Mouse (Mus musculus) myocyte (in vitro differentiated cells): ENCODE measurements around the gene Lamb3. TPM values are rescaled to one million over a fixed set of nuclear protein-coding genes. Genes with fewer than 3 reads are reported as not detected.
"Not testable (repeated sequence)": the region's sequence is repeated elsewhere in the genome, so short reads cannot be mapped to it uniquely, and the experiment has no call there.

Experiments
- H3K27me3 ChIP-seq: one replicate; pipeline ENCODE4 v1.6.1; 2011; ENCODE audit not compliant: control insufficient read depth, insufficient read depth, insufficient read length
- H3K36me3 ChIP-seq: one replicate; pipeline ENCODE4 v1.6.1; 2011; ENCODE audit not compliant: control insufficient read depth, insufficient read depth
- H3K4me2 ChIP-seq: one replicate; pipeline ENCODE4 v1.6.1; 2011; ENCODE audit warnings: low read depth, control low read depth
- H3K4me3 ChIP-seq: one replicate; pipeline ENCODE4 v1.5.1; 2011; ENCODE audit warnings: mild to moderate bottlenecking, control low read depth, moderate library complexity
- H3K79me2 ChIP-seq: one replicate; pipeline ENCODE4 v1.6.1; 2011; ENCODE audit not compliant: control insufficient read depth, insufficient read depth
- H3ac ChIP-seq: one replicate; pipeline ENCODE4 v1.6.1; 2011; ENCODE audit not compliant: control insufficient read depth, insufficient read length
- CEBPB ChIP-seq: IDR thresholded peaks from 2 replicates; pipeline ENCODE4 v1.6.1; 2011; ENCODE audit warnings: mild to moderate bottlenecking, moderate library complexity; ENCODE audit not compliant: poor library complexity, insufficient read depth, severe bottlenecking
- E2F4 ChIP-seq: IDR thresholded peaks from one replicate; pipeline ENCODE4 v1.6.1; 2011; ENCODE audit warnings: mild to moderate bottlenecking, control low read depth, moderate library complexity; ENCODE audit not compliant: insufficient read depth
- MAX ChIP-seq: IDR thresholded peaks from one replicate; pipeline ENCODE4 v1.6.1; 2011; ENCODE audit warnings: low read depth, mild to moderate bottlenecking, control low read depth
- MYOD1 ChIP-seq, 3 experiments: IDR thresholded peaks; one replicate each; pipeline ENCODE4 v1.6.1; 2011; ENCODE audit warnings: control low read depth in 2 of 3, low read depth in 2 of 3, mild to moderate bottlenecking in 2 of 3, moderate library complexity in 1 of 3; ENCODE audit not compliant: insufficient read length in 2 of 3, control insufficient read depth in 1 of 3
- MYOG ChIP-seq, 3 experiments: IDR thresholded peaks; one replicate each; pipeline ENCODE4 v1.6.1; 2011; ENCODE audit warnings: control low read depth in 2 of 3, low read depth in 2 of 3, mild to moderate bottlenecking in 2 of 3; ENCODE audit not compliant: insufficient read length in 2 of 3, control insufficient read depth in 1 of 3, insufficient read depth in 1 of 3
- POLR2A ChIP-seq: IDR thresholded peaks from one replicate; pipeline ENCODE4 v1.6.1; 2011; ENCODE audit warnings: low read depth, mild to moderate bottlenecking, control low read depth, moderate library complexity; ENCODE audit not compliant: insufficient read length
- POLR2AphosphoS2 ChIP-seq: IDR thresholded peaks from one replicate; pipeline ENCODE4 v1.6.1; 2011; ENCODE audit warnings: low read depth, control low read depth; ENCODE audit not compliant: insufficient read length
- REST ChIP-seq: IDR thresholded peaks from one replicate; pipeline ENCODE4 v1.6.1; 2011; ENCODE audit warnings: mild to moderate bottlenecking, control low read depth, moderate library complexity; ENCODE audit not compliant: insufficient read depth, insufficient read length
- SRF ChIP-seq: IDR thresholded peaks from one replicate; pipeline ENCODE4 v1.6.1; 2011; ENCODE audit warnings: low read depth; ENCODE audit not compliant: control insufficient read depth, insufficient read length
- TCF12 ChIP-seq: IDR thresholded peaks from one replicate; pipeline ENCODE4 v1.6.1; 2011; ENCODE audit warnings: mild to moderate bottlenecking, control low read depth; ENCODE audit not compliant: poor library complexity, insufficient read depth, severe bottlenecking
- TCF3 ChIP-seq: IDR thresholded peaks from one replicate; pipeline ENCODE4 v1.6.1; 2011; ENCODE audit warnings: low read depth, control low read depth; ENCODE audit not compliant: insufficient read length
- USF1 ChIP-seq: IDR thresholded peaks from one replicate; pipeline ENCODE4 v1.6.1; 2011; ENCODE audit warnings: low read depth, mild to moderate bottlenecking, control low read depth, moderate library complexity
- polyA plus RNA-seq: library from polyadenylated mRNA; unstranded; fragments of >200 nt; fragmentation: generic; extraction: Trizol; gene quantifications from one replicate; pipeline ENCODE4 v1.2.1, GENCODE M21; 2012; ENCODE audit warnings: missing spikeins

Lamb3 gene
- polyA plus RNA-seq, 1 experiment, result 15.5 TPM

DNA sequence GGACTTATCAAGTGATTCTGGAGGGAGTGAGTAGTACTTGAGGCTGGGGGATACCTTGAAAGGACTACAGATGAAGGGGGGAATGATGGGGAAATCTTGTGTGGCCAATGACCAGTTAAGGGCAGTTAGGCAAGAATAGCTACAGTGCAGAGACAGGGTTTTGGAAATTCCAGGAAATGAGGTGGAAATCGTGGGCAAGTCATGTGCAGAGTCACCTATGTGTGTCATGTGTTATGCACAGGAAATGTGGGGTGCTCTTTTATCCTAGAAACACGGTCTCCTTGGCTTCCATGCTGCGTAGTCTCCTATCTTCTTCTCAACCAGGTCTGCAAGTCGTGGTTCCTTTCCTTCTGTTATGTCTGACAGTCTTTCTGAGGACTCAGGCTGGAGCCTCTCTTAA is 72.0 kb downstream of the Lamb3 start:
- no peak for TF ChIP-seq MYOG (IDR thresholded peaks at IDR 0.05; ENCODE audit: control insufficient read depth in 1 of 3, insufficient read depth in 1 of 3, insufficient read length in 2 of 3, low read depth in 2 of 3)
- no peak for TF ChIP-seq E2F4
- no peak for TF ChIP-seq POLR2AphosphoS2
- no peak overlapping the region for H3ac ChIP-seq
- no peak overlapping the region for H3K4me2 ChIP-seq
- no peaks in the 10 kb centered on the region for H3K27me3 ChIP-seq
- H3K79me2 ChIP-seq, result no peaks in the 10 kb centered on the region
- H3K36me3 ChIP-seq, result no peaks in the 10 kb centered on the region
- no peak overlapping the region for H3K4me3 ChIP-seq

DNA sequence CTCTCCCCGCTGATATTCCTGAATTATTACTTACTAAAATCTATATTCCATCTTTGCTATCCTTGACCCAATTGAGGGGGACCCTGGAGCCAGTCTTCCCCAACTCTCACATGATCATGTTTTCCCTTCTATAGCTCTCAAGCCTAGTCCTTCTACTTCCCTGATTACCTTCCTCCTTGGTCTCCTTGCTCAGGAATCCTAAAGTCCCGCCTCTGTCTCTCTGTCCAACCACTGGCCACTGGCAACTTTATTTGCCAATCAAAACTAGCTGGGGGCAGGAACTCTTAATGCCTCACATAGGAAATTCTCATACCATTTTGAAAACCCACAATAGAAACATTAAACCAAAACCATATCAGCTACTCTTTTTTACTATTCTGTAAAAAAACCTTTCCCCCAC is 73.8 kb downstream of the Lamb3 start:
- H3ac ChIP-seq, result no peak overlapping the region
- H3K4me3 ChIP-seq, result no peak overlapping the region
- TF ChIP-seq TCF12 (no peak), MAX (no peak), MYOD1 (IDR thresholded peaks at IDR 0.05; ENCODE audit: control insufficient read depth in 1 of 3, insufficient read length in 2 of 3, low read depth in 2 of 3) (no peak), SRF (no peak)
- no peaks in the 10 kb centered on the region for H3K79me2 ChIP-seq
- no peaks in the 10 kb centered on the region for H3K36me3 ChIP-seq
- no peak overlapping the region for H3K4me2 ChIP-seq
- no peaks in the 10 kb centered on the region for H3K27me3 ChIP-seq

DNA sequence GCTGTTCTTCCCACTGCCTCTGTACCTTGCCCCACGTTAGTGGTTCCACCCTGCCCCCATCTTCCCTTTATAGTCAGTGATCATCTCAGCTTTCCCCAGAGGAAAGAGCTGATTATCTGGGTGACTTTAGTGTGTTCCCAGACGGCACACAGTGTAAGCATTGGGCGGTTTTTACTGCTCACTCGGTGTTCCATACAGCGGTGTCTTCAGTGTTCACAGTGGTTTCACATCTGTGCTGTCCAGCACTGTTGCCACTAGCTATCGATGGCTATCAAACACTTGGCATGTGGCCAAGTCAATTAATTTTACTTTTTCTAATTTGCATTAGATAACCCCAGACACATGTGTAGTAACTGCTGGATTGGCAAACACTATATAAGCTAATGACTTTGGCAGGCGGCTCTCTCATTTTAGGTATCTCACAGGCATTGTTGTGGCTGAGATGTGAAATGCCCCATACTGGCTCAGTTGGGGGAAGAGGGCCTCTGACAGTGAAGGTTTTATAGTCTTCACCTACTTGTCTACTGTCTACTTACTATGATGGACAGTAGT is 76.8 kb downstream of the Lamb3 start:
- no peaks in the 10 kb centered on the region for H3K79me2 ChIP-seq
- H3K4me2 ChIP-seq, result no peak overlapping the region
- no peak for TF ChIP-seq POLR2A
- TF ChIP-seq USF1, result no peak
- TF ChIP-seq E2F4, result no peak
- TF ChIP-seq CEBPB, result no peak
- no peak overlapping the region for H3K4me3 ChIP-seq
- no peaks in the 10 kb centered on the region for H3K27me3 ChIP-seq
- H3K36me3 ChIP-seq, result no peaks in the 10 kb centered on the region
- no peak overlapping the region for H3ac ChIP-seq

DNA sequence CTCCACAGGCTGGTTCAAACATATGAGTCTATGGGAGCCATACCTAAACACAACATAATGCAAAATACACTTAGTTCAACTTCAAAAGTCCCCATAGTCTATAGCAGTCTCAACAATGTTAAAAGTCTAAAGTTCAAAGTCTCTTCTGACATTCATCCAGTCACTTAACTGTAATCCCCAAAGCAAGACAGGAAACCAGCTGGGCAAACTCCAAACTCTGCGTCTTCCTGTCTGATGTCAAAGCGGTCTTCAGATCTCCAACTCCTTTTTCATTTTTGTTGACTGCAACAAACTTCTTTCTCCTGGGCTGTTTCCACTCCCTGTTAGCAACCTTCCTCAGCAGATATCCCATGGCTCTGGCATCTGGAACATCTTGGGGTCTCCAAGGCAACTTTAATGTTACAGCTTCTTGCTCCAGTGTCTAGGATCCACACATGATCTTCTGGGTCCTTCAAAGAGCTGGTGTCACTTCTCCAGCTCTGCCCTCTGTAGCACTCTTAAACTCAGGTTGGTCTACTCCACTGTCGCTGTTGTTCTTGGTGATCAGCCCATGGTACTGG is 78.3 kb downstream of the Lamb3 start:
- H3K79me2 ChIP-seq, H3K4me3 ChIP-seq, H3K36me3 ChIP-seq, H3ac ChIP-seq, H3K4me2 ChIP-seq, H3K27me3 ChIP-seq: not testable (repeated sequence)

- TF ChIP-seq REST, result no peak
- TF ChIP-seq POLR2AphosphoS2, result no peak
- TF ChIP-seq SRF, result no peak
- no peak for TF ChIP-seq MYOG (IDR thresholded peaks at IDR 0.05; ENCODE audit: control insufficient read depth in 1 of 3, insufficient read depth in 1 of 3, insufficient read length in 2 of 3, low read depth in 2 of 3)
- TF ChIP-seq TCF3, result no peak
- TF ChIP-seq POLR2A, result no peak
- no peak for TF ChIP-seq MAX
- no peak for TF ChIP-seq MYOD1 (IDR thresholded peaks at IDR 0.05; ENCODE audit: control insufficient read depth in 1 of 3, insufficient read length in 2 of 3, low read depth in 2 of 3)
- TF ChIP-seq TCF12, result no peak
- TF ChIP-seq CEBPB, result no peak
- TF ChIP-seq USF1, result no peak
- no peak for TF ChIP-seq E2F4
- Histone ChIP-seq H3K4me2 (no peak overlapping the region), H3K4me3 (no peak overlapping the region), H3K27me3 (no peaks in the 10 kb centered on the region), H3K79me2 (no peaks in the 10 kb centered on the region), H3ac (no peak overlapping the region), H3K36me3 (no peaks in the 10 kb centered on the region)
Measured at GRCm38 (mm10) chr1:193287578-193287977, 80.1 kb downstream of the Lamb3 start.

- no peak overlapping the region for H3K4me3 ChIP-seq
Measured at GRCm38 (mm10) chr1:193289076-193289475, 81.6 kb downstream of the Lamb3 start.

More at GRCm38 (mm10) chr1:193289076-193289475, 81.6 kb downstream of the Lamb3 start:
- H3K4me2 ChIP-seq, result no peak overlapping the region
- H3K27me3 ChIP-seq, result no peaks in the 10 kb centered on the region
- no peak overlapping the region for H3ac ChIP-seq
- H3K36me3 ChIP-seq, result no peaks in the 10 kb centered on the region
- H3K79me2 ChIP-seq, result no peaks in the 10 kb centered on the region
- TF ChIP-seq E2F4 (no peak), USF1 (no peak), TCF12 (no peak), POLR2AphosphoS2 (no peak), POLR2A (no peak), TCF3 (no peak), MAX (no peak), SRF (no peak), MYOD1 (IDR thresholded peaks at IDR 0.05; ENCODE audit: control insufficient read depth in 1 of 3, insufficient read length in 2 of 3, low read depth in 2 of 3) (no peak), REST (no peak), CEBPB (no peak)
